Mouse (Mus musculus) embryonic fibroblast, embryonic 13.5 days (primary cell): ENCODE results near the gene Ptprr.

Experiments
- CTCF ChIP-seq: IDR thresholded peaks from 2 replicates; pipeline ENCODE4 v1.5.1; 2011; ENCODE audit warnings: mild to moderate bottlenecking, control low read depth, low read length, moderate library complexity, borderline replicate concordance; ENCODE audit not compliant: insufficient read depth
- POLR2A ChIP-seq: IDR thresholded peaks from 2 replicates; pipeline ENCODE4 v1.6.1; 2011; ENCODE audit warnings: low read depth, mild to moderate bottlenecking, control low read depth, low read length, moderate library complexity

- no peak for TF ChIP-seq CTCF
- no peak for TF ChIP-seq POLR2A
These were observed 273.2 kb downstream of the Ptprr start for GRCm38 (mm10) chr10:116291153-116291755.
